ENCODE assay signal across 18 mouse cellular contexts in genomic region chr15:100891962-100892361, GRCm38 (mm10). TPM values are rescaled to one million over a fixed set of nuclear protein-coding genes. Genes with fewer than 3 reads are reported as not detected.
DNase-seq lines count a peak whose midpoint lies in the region; ATAC-seq lines count a peak whose summit lies in the region.
"Had no signal": no experiment of that assay in that cellular context is flagged by ENCODE, and none has a peak within 500 bp of the region (broad histone marks: within the 10 kb centered on the region; RNA-seq: fewer than 3 reads in every experiment).

No protein-coding gene starts in this region.

- H3K27me3 ChIP-seq in forebrain, embryonic 12.5 days, result no peaks in the 10 kb centered on the region
- H3K27me3 ChIP-seq in forebrain, embryonic 13.5 days, result no peaks in the 10 kb centered on the region
- H3K27me3 ChIP-seq in lung, embryonic 15.5 days, result no peaks in the 10 kb centered on the region
- H3K27me3 ChIP-seq in hindbrain, embryonic 12.5 days, result no peaks in the 10 kb centered on the region
- H3K27me3 ChIP-seq in neural tube, embryonic 15.5 days (replicated peaks), result no peaks in the 10 kb centered on the region
- H3K27me3 ChIP-seq: embryonic facial prominence, embryonic 15.5 days; heart, embryonic 13.5 days; limb, embryonic 12.5 days; liver, embryonic 15.5 days had no signal

- H3K4me3 ChIP-seq in forebrain, embryonic 12.5 days (replicated peaks), result no peak overlapping the region
- no peak overlapping the region for H3K4me3 ChIP-seq in forebrain, embryonic 13.5 days
- no peak overlapping the region for H3K4me3 ChIP-seq in lung, embryonic 15.5 days
- no peak overlapping the region for H3K4me3 ChIP-seq in hindbrain, embryonic 12.5 days
- no peak overlapping the region for H3K4me3 ChIP-seq in neural tube, embryonic 15.5 days (replicated peaks)
- H3K4me3 ChIP-seq: embryonic facial prominence, embryonic 15.5 days; heart, embryonic 13.5 days; left cerebral cortex, adult 2 months; limb, embryonic 12.5 days; liver, embryonic 15.5 days had no signal

- H3K9ac ChIP-seq in forebrain, embryonic 12.5 days, result no peak overlapping the region
- H3K9ac ChIP-seq in forebrain, embryonic 13.5 days, result no peak overlapping the region
- no peak overlapping the region for H3K9ac ChIP-seq in lung, embryonic 15.5 days
- H3K9ac ChIP-seq in hindbrain, embryonic 12.5 days, result no peak overlapping the region
- H3K9ac ChIP-seq in neural tube, embryonic 15.5 days (replicated peaks), result no peak overlapping the region
- H3K9ac ChIP-seq: embryonic facial prominence, embryonic 15.5 days; heart, embryonic 13.5 days; limb, embryonic 12.5 days; liver, embryonic 15.5 days had no signal

- peaks cover 12% of the 10 kb centered on the region; the same call in 1 of the 2 replicates for H3K9me3 ChIP-seq in forebrain, embryonic 12.5 days
- peaks cover 11% of the 10 kb centered on the region for H3K9me3 ChIP-seq in forebrain, embryonic 13.5 days (replicated peaks)
- H3K9me3 ChIP-seq in lung, embryonic 15.5 days, result no peaks in the 10 kb centered on the region
- peaks cover 13% of the 10 kb centered on the region for H3K9me3 ChIP-seq in hindbrain, embryonic 12.5 days (replicated peaks)
- H3K9me3 ChIP-seq in neural tube, embryonic 15.5 days (replicated peaks), result no peaks in the 10 kb centered on the region
- H3K9me3 ChIP-seq: embryonic facial prominence, embryonic 15.5 days; liver, embryonic 15.5 days had no signal

- 0 out of 2 replicates have a peak, but pooled peaks have one; percentile 44 for ATAC-seq in forebrain, embryonic 12.5 days (ENCODE audit: low FRiP score)
- no peak for ATAC-seq in forebrain, embryonic 13.5 days
- ATAC-seq in lung, embryonic 15.5 days (ENCODE audit: borderline replicate concordance, extremely low read depth, low FRiP score, low TSS enrichment), result no peak; the same call in 1 of the 2 replicates
- ATAC-seq in hindbrain, embryonic 12.5 days (ENCODE audit: low FRiP score), result 0 out of 2 replicates have a peak, but pooled peaks have one; percentile 40
- no peak for ATAC-seq in neural tube, embryonic 15.5 days (ENCODE audit: low FRiP score)

- H3K4me1 ChIP-seq in forebrain, embryonic 12.5 days, result peaks cover 4% of the 10 kb centered on the region
- 0 out of 2 replicates have a peak, but pooled peaks cover 6% of the 10 kb centered on the region for H3K4me1 ChIP-seq in forebrain, embryonic 13.5 days
- no peaks in the 10 kb centered on the region for H3K4me1 ChIP-seq in lung, embryonic 15.5 days
- peaks cover 6% of the 10 kb centered on the region; the same call in 1 of the 2 replicates for H3K4me1 ChIP-seq in hindbrain, embryonic 12.5 days
- H3K4me1 ChIP-seq in neural tube, embryonic 15.5 days, result peaks cover 5% of the 10 kb centered on the region
- H3K4me1 ChIP-seq: embryonic facial prominence, embryonic 15.5 days; heart, embryonic 13.5 days; limb, embryonic 12.5 days; liver, embryonic 15.5 days had no signal

- DNase-seq in lung, adult 18-20 months, result no peak
- no peak for DNase-seq in adrenal gland, adult 8-10 months
- DNase-seq in thymus, postnatal 14 days, result no peak
- DNase-seq: cerebellum, adult 11 months; kidney, postnatal 14 days; spleen, adult 18-20 months; thymus, postnatal 25 days had no signal

- no peak overlapping the region for H3K27ac ChIP-seq in forebrain, embryonic 12.5 days
- no peak overlapping the region for H3K27ac ChIP-seq in forebrain, embryonic 13.5 days
- no peak overlapping the region for H3K27ac ChIP-seq in lung, embryonic 15.5 days
- no peak overlapping the region; the same call in 1 of the 2 replicates for H3K27ac ChIP-seq in hindbrain, embryonic 12.5 days
- no peak overlapping the region for H3K27ac ChIP-seq in neural tube, embryonic 15.5 days (replicated peaks)
- H3K27ac ChIP-seq: embryonic facial prominence, embryonic 15.5 days; heart, embryonic 13.5 days; left cerebral cortex, adult 2 months; limb, embryonic 12.5 days; liver, embryonic 15.5 days had no signal

- WGBS in forebrain, embryonic 12.5 days, result 57% methylated on average over 13 of the region's 13 CpGs
- WGBS in forebrain, embryonic 13.5 days, result 63% methylated on average over 13 of the region's 13 CpGs
- 53% methylated on average over 13 of the region's 13 CpGs for WGBS in lung, embryonic 15.5 days
- 47% methylated on average over 13 of the region's 13 CpGs for WGBS in hindbrain, embryonic 12.5 days
- 53% methylated on average over 13 of the region's 13 CpGs for WGBS in neural tube, embryonic 15.5 days

- H3K36me3 ChIP-seq in forebrain, embryonic 12.5 days (replicated peaks), result peaks cover 11% of the 10 kb centered on the region
- peaks cover 13% of the 10 kb centered on the region for H3K36me3 ChIP-seq in forebrain, embryonic 13.5 days (ENCODE audit: poor library complexity, severe bottlenecking)
- H3K36me3 ChIP-seq in lung, embryonic 15.5 days, result no peaks in the 10 kb centered on the region
- peaks cover 13% of the 10 kb centered on the region for H3K36me3 ChIP-seq in hindbrain, embryonic 12.5 days
- H3K36me3 ChIP-seq in neural tube, embryonic 15.5 days, result peaks cover 8% of the 10 kb centered on the region
- H3K36me3 ChIP-seq: heart, embryonic 13.5 days; limb, embryonic 12.5 days; liver, embryonic 15.5 days had no signal

- 0 out of 2 replicates have a peak overlapping the region, but pooled peaks have one; percentile 2 for H3K4me2 ChIP-seq in forebrain, embryonic 12.5 days
- no peak overlapping the region for H3K4me2 ChIP-seq in forebrain, embryonic 13.5 days
- H3K4me2 ChIP-seq in lung, embryonic 15.5 days, result peak overlapping the region; percentile 9; the same call in 1 of the 2 replicates
- peak overlapping the region; percentile 26 for H3K4me2 ChIP-seq in hindbrain, embryonic 12.5 days (replicated peaks)
- peak overlapping the region; percentile 32 for H3K4me2 ChIP-seq in neural tube, embryonic 15.5 days
- H3K4me2 ChIP-seq: embryonic facial prominence, embryonic 15.5 days; heart, embryonic 13.5 days; limb, embryonic 12.5 days; liver, embryonic 15.5 days had no signal

RNA-seq across cellular contexts. Expression of gene Scn8a, which starts 22.3 kb away (rescaled TPM):
- polyA plus RNA-seq in forebrain, embryonic 12.5 days (2016; fragmentation: Nextera tagmentation; extraction: Ambion mirVana), result 19.3 and 20.7 TPM in 2 replicates
- 13.3 and 17.1 TPM in 2 replicates for polyA plus RNA-seq in forebrain, embryonic 13.5 days (2015; fragmentation: Nextera tagmentation; extraction: Ambion mirVana)
- polyA plus RNA-seq in lung, embryonic 15.5 days (2015; fragmentation: Nextera tagmentation; extraction: Ambion mirVana), result 1.4 and 2.1 TPM in 2 replicates
- polyA plus RNA-seq in hindbrain, embryonic 12.5 days (2016; fragmentation: Nextera tagmentation; extraction: Ambion mirVana), result 19.2 and 20.2 TPM in 2 replicates
- 24.9 and 29.2 TPM in 2 replicates for polyA plus RNA-seq in neural tube, embryonic 15.5 days (2015; fragmentation: Nextera tagmentation; extraction: Ambion mirVana)
- 10 to 100 TPM in 2 of 4 experiments, 1 to 10 TPM in 2; 4.1 to 14.9 (median 8.5) TPM for total RNA-seq in adrenal gland, adult 8-10 months (2022)
- total RNA-seq: megakaryocyte progenitor cell, adult 5-6 weeks had no signal

Comparison
In these comparisons a context has a peak if more than half of its experiments do, and no peak if none do; other contexts are left out.
1. ATAC-seq: peak in forebrain, embryonic 12.5 days (single experiment) and hindbrain, embryonic 12.5 days (single experiment); none in forebrain, embryonic 13.5 days (single experiment), lung, embryonic 15.5 days (single experiment) and neural tube, embryonic 15.5 days (single experiment).